In genomic region chr5:141115963-141116362, GRCm38 (mm10) we compare ENCODE assay signal across 8 mouse cellular contexts.
DNase-seq lines count a peak whose midpoint lies in the region; ATAC-seq and TF ChIP-seq lines count a peak whose summit lies in the region.
"Had no signal": no experiment of that assay in that cellular context is flagged by ENCODE, and none has a peak within 500 bp of the region (broad histone marks: within the 10 kb centered on the region; RNA-seq: fewer than 3 reads in every experiment).

No protein-coding gene starts in this region.

- no peak overlapping the region for H3K4me3 ChIP-seq in midbrain, embryonic 13.5 days (replicated peaks)
- no peak overlapping the region for H3K4me3 ChIP-seq in midbrain, embryonic 15.5 days
- H3K4me3 ChIP-seq in heart, embryonic 13.5 days: no peak overlapping the region
- no peak overlapping the region for H3K4me3 ChIP-seq in lung, postnatal 0 days (ENCODE audit: low read depth, low read length)

- H3K27me3 ChIP-seq in midbrain, embryonic 13.5 days: no peaks in the 10 kb centered on the region
- no peaks in the 10 kb centered on the region for H3K27me3 ChIP-seq in midbrain, embryonic 15.5 days (replicated peaks)
- H3K27me3 ChIP-seq in heart, embryonic 13.5 days (replicated peaks): peaks cover 4% of the 10 kb centered on the region; the same call in 1 of the 2 replicates
- no peaks in the 10 kb centered on the region for H3K27me3 ChIP-seq in lung, postnatal 0 days (replicated peaks; ENCODE audit: insufficient read depth, low read length)

- H3K9ac ChIP-seq in midbrain, embryonic 13.5 days (replicated peaks): no peak overlapping the region
- no peak overlapping the region for H3K9ac ChIP-seq in midbrain, embryonic 15.5 days
- H3K9ac ChIP-seq in heart, embryonic 13.5 days: peak overlapping the region; percentile 41
- H3K9ac ChIP-seq in lung, postnatal 0 days (replicated peaks; ENCODE audit: low read depth): no peak overlapping the region
- H3K9ac ChIP-seq: liver, embryonic 14.5 days had no signal

- no peak overlapping the region for H3K27ac ChIP-seq in midbrain, embryonic 13.5 days
- no peak overlapping the region for H3K27ac ChIP-seq in midbrain, embryonic 15.5 days
- peak overlapping the region; percentile 38 for H3K27ac ChIP-seq in heart, embryonic 13.5 days (replicated peaks)
- no peak overlapping the region for H3K27ac ChIP-seq in lung, postnatal 0 days (ENCODE audit: low read length)
- H3K27ac ChIP-seq: liver, embryonic 14.5 days had no signal

- 0 out of 2 replicates have a peak, but pooled peaks have one; percentile 24 for ATAC-seq in midbrain, embryonic 13.5 days
- no peak for ATAC-seq in midbrain, embryonic 15.5 days (replicated peaks)
- ATAC-seq in heart, embryonic 13.5 days (ENCODE audit: extremely low read depth, insufficient number of reproducible peaks, low FRiP score, low TSS enrichment): no peak
- no peak for ATAC-seq in megakaryocyte, adult 5-6 weeks (ENCODE audit: poor library complexity, severe bottlenecking)
- no peak for ATAC-seq in lung, postnatal 0 days

- TF ChIP-seq CTCF in lung, postnatal 0 days (IDR thresholded peaks at IDR 0.05): no peak

- peak; percentile 75 to 88 for DNase-seq in left cerebral cortex, adult 18-20 months (ENCODE audit: low spot score in 2 of 2)
- DNase-seq in spleen, adult 18-20 months: no peak
- DNase-seq in lung, postnatal 0 days (ENCODE audit: low spot score): no peak

- H3K9me3 ChIP-seq in midbrain, embryonic 13.5 days: no peaks in the 10 kb centered on the region
- no peaks in the 10 kb centered on the region for H3K9me3 ChIP-seq in midbrain, embryonic 15.5 days
- H3K9me3 ChIP-seq in heart, embryonic 13.5 days: no peaks in the 10 kb centered on the region
- no peaks in the 10 kb centered on the region for H3K9me3 ChIP-seq in lung, postnatal 0 days (ENCODE audit: low read length)

- H3K4me1 ChIP-seq in midbrain, embryonic 13.5 days (replicated peaks): no peaks in the 10 kb centered on the region
- no peaks in the 10 kb centered on the region for H3K4me1 ChIP-seq in midbrain, embryonic 15.5 days
- peaks cover 23% of the 10 kb centered on the region for H3K4me1 ChIP-seq in heart, embryonic 13.5 days
- H3K4me1 ChIP-seq in lung, postnatal 0 days (ENCODE audit: insufficient read depth, low read depth, low read length): no peaks in the 10 kb centered on the region

- H3K36me3 ChIP-seq in midbrain, embryonic 13.5 days: no peaks in the 10 kb centered on the region
- H3K36me3 ChIP-seq in midbrain, embryonic 15.5 days (replicated peaks): no peaks in the 10 kb centered on the region
- no peaks in the 10 kb centered on the region for H3K36me3 ChIP-seq in heart, embryonic 13.5 days
- no peaks in the 10 kb centered on the region for H3K36me3 ChIP-seq in lung, postnatal 0 days (ENCODE audit: insufficient read depth, low read length)

- no peak for TF ChIP-seq EP300 in lung, postnatal 0 days (IDR thresholded peaks at IDR 0.05)

- no peak overlapping the region for H3K4me2 ChIP-seq in midbrain, embryonic 13.5 days (replicated peaks)
- H3K4me2 ChIP-seq in midbrain, embryonic 15.5 days: no peak overlapping the region
- peak overlapping the region; percentile 53 for H3K4me2 ChIP-seq in heart, embryonic 13.5 days
- H3K4me2 ChIP-seq in lung, postnatal 0 days (replicated peaks; ENCODE audit: low read depth, low read length): no peak overlapping the region

- WGBS in midbrain, embryonic 13.5 days: 94% methylated on average over 8 of the region's 8 CpGs
- 77% methylated on average over 8 of the region's 8 CpGs for WGBS in midbrain, embryonic 15.5 days
- WGBS in heart, embryonic 13.5 days: 42% methylated on average over 8 of the region's 8 CpGs
- WGBS in lung, postnatal 0 days: 59% methylated on average over 8 of the region's 8 CpGs

Comparison
In these comparisons a context has a peak if more than half of its experiments do, and no peak if none do; other contexts are left out.
1. DNase-seq: peak in left cerebral cortex, adult 18-20 months (2 of 2); none in spleen, adult 18-20 months (0 of 2) and lung, postnatal 0 days (single experiment).